8 mouse cellular contexts compared by ENCODE assay signal in the genomic region with DNA sequence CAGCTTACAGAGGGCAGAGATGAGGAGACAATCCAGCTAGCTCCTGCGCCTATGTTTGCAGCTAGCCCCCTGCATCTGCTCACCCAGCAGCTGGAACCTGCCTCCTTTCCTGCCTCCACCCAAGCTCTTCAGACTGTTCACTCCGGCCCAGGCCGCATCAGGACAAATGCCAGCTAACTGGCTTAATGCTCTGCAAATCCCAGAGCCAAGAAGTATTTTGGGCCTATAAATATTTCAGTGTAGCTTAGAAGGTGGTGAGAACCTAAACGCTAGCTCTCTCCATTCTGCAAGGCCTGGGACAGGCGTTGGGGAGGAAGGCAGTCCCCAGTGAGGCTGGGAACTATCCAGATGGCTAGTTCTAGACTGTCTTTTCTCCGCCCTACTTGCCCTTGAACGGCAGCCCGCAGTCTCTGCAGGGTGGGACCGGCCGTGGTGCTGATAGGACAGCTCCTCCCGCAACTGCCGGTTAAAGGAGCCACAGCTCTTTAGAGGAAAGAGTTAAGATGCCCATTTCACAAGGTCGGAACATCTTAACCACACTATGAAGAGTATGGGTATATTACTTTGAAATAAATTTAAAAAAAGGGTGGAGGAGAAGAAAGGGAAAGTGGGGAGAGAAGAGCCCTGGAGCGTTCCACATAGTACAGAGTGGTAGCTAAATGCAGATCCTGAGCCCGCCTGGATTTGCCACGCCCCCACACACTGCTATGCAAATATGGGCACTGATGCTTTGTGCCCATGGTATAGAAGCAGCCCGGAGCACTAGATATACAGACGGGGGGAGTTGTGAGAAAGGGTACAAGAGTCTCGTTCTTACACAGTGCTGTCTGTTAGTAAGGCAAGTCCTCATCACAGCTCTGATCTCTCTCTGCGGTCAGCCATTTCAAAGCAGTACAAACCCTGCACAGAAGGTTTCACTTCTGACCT. TPM values are rescaled to one million over a fixed set of nuclear protein-coding genes. Genes with fewer than 3 reads are reported as not detected.
DNase-seq lines count a peak whose midpoint lies in the region; ATAC-seq and TF ChIP-seq lines count a peak whose summit lies in the region.

No protein-coding gene starts in this region.

- H3K27ac ChIP-seq in forebrain, embryonic 12.5 days = peak overlapping the region; percentile 68; the same call in 1 of the 2 replicates
- no peak overlapping the region for H3K27ac ChIP-seq in heart, embryonic 14.5 days (replicated peaks in 1 of 2; ENCODE audit: control insufficient read depth in 1 of 2, insufficient read depth in 1 of 2, low read depth in 2 of 2, low read length in 2 of 2)

- peaks cover 22% of the 10 kb centered on the region for H3K4me1 ChIP-seq in forebrain, embryonic 12.5 days
- peaks cover 8 to 21% of the 10 kb centered on the region in 2 experiments for H3K4me1 ChIP-seq in heart, embryonic 14.5 days (ENCODE audit: control insufficient read depth in 2 of 2, insufficient read depth in 2 of 2, low read length in 2 of 2)

- H3K4me2 ChIP-seq in forebrain, embryonic 12.5 days = peak overlapping the region; percentile 37
- peak overlapping the region; percentile 16; the same call in 1 of the 2 replicates for H3K4me2 ChIP-seq in heart, embryonic 14.5 days (ENCODE audit: low read length)

- no peaks in the 10 kb centered on the region for H3K36me3 ChIP-seq in forebrain, embryonic 12.5 days (replicated peaks)
- no peaks in the 10 kb centered on the region for H3K36me3 ChIP-seq in heart, embryonic 14.5 days (ENCODE audit: control insufficient read depth, insufficient read depth, low read length)

- 0 out of 2 replicates have a peak overlapping the region, but pooled peaks have one; percentile 27 for H3K9ac ChIP-seq in forebrain, embryonic 12.5 days
- H3K9ac ChIP-seq in heart, embryonic 14.5 days (ENCODE audit: low read length) = no peak overlapping the region

- peak; percentile 85 for DNase-seq in ES-CJ7 (ENCODE audit: low read depth, low spot score)
- peak; percentile 77 for DNase-seq in brain, embryonic 14.5 days (ENCODE audit: low read depth)
- DNase-seq in kidney, postnatal 10 days = peak; percentile 88
- peak; percentile 84 for DNase-seq in lung, postnatal 10 days
- peak; percentile 70 for DNase-seq in ovary, postnatal 14 days (ENCODE audit: low spot score)
- peak; percentile 22 for DNase-seq in urinary bladder, postnatal 10 days (ENCODE audit: low spot score)

- TF ChIP-seq CTCF in brain, embryonic 14.5 days (IDR thresholded peaks at IDR 0.05; ENCODE audit: borderline replicate concordance, extremely low read depth, insufficient read depth, insufficient read length) = no peak

- H3K4me3 ChIP-seq in forebrain, embryonic 12.5 days (replicated peaks) = no peak overlapping the region
- no peak overlapping the region for H3K4me3 ChIP-seq in heart, embryonic 14.5 days (ENCODE audit: control insufficient read depth in 1 of 2, insufficient read depth in 1 of 2, low read depth in 1 of 2, low read length in 2 of 2)

- WGBS in forebrain, embryonic 12.5 days = 19% methylated on average over 20 of the region's 20 CpGs
- 17% methylated on average over 20 of the region's 20 CpGs for WGBS in heart, embryonic 14.5 days

- no peak for TF ChIP-seq POLR2A in brain, embryonic 14.5 days (IDR thresholded peaks at IDR 0.05; ENCODE audit: borderline replicate concordance, extremely low read depth, insufficient read depth, insufficient read length, poor library complexity, severe bottlenecking)

- H3K27me3 ChIP-seq in forebrain, embryonic 12.5 days = no peaks in the 10 kb centered on the region
- H3K27me3 ChIP-seq in heart, embryonic 14.5 days (ENCODE audit: control insufficient read depth, insufficient read depth, low read length) = no peaks in the 10 kb centered on the region

- no peaks in the 10 kb centered on the region for H3K9me3 ChIP-seq in forebrain, embryonic 12.5 days
- H3K9me3 ChIP-seq in heart, embryonic 14.5 days (ENCODE audit: control insufficient read depth, low read length) = no peaks in the 10 kb centered on the region

- peak; percentile 82 for ATAC-seq in forebrain, embryonic 12.5 days (ENCODE audit: low FRiP score)
- peak; percentile 32; the same call in 1 of the 2 replicates for ATAC-seq in heart, embryonic 14.5 days (ENCODE audit: insufficient number of reproducible peaks, insufficient read depth, low FRiP score, low read depth)

RNA-seq across cellular contexts. Expression of a gene that starts 8.9 kb away (rescaled TPM):
- 54.0 and 92.9 TPM in 2 replicates for polyA plus RNA-seq in brain, embryonic 14.5 days (2012; rRNA removed)
- 32.4 and 37.9 TPM in 2 replicates for polyA plus RNA-seq in forebrain, embryonic 12.5 days (2016; fragmentation: Nextera tagmentation; extraction: Ambion mirVana)
- 28.0 and 33.6 TPM in 2 replicates for polyA plus RNA-seq in heart, embryonic 14.5 days (2014; fragmentation: Nextera tagmentation; extraction: Ambion mirVana)

Comparison
In these comparisons a context has a peak if more than half of its experiments do, and no peak if none do; other contexts are left out.
1. DNase-seq: peak in every context shown above with its lines; median percentile 88 in kidney, postnatal 10 days; 85 in ES-CJ7; 84 in lung, postnatal 10 days; 77 in brain, embryonic 14.5 days; 70 in ovary, postnatal 14 days; 22 in urinary bladder, postnatal 10 days.